Mouse (Mus musculus) layer of hippocampus, adult 2 months (tissue): ENCODE data around the gene Inpp5a. TPM values are rescaled to one million over a fixed set of nuclear protein-coding genes. Genes with fewer than 3 reads are reported as not detected.

Source experiments
- DNase-seq, 2 experiments: peaks; one replicate each; pipeline ENCODE4 v3.0.0; 2022; ENCODE audit warnings: low spot score in 2 of 2
- H3K27ac ChIP-seq: fragments of 200-600 bp; 2 replicates; pipeline ENCODE4 v1.8.1; 2022
- H3K4me3 ChIP-seq: fragments of 200-600 bp; 2 replicates; pipeline ENCODE4 v1.8.1; 2022; ENCODE audit warnings: mild to moderate bottlenecking
- CTCF ChIP-seq: fragments of 200-600 bp; conservative IDR thresholded peaks from 2 replicates; pipeline ENCODE4 v1.8.1; 2022; ENCODE audit warnings: antibody characterized with exemption, mild to moderate bottlenecking, moderate library complexity
- total RNA-seq, 2 experiments: library from RNA; stranded (reverse); gene quantifications; 2 replicates each; pipeline ENCODE4 v1.2.3; 2021

The Inpp5a gene
- total RNA-seq, 2 experiments from 2014 or later, result 39.2 to 41.1 TPM

DNA sequence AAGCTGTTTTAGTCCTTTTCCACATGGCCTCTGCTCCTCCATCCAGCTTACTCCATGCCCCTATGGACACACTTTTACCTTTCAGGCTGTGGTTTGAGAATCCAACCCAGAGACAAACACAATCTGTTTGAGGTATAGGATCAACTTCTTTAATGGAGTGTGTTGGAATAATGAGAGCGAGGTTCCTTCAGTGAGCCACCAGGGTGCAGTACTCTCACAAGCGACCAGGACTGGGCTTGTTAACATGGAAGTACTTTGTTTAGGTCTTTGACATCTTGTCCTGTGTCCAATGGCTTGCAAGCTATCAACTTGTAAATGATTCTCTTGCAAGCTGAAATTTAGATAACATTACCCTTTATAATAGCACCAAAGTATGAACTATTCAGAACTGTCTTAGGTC, 104.0 kb downstream of the Inpp5a start:
- TF ChIP-seq CTCF, result peak; percentile 76
- no peak for DNase-seq
- Histone ChIP-seq H3K4me3 (no peak overlapping the region), H3K27ac (no peak overlapping the region)

DNA sequence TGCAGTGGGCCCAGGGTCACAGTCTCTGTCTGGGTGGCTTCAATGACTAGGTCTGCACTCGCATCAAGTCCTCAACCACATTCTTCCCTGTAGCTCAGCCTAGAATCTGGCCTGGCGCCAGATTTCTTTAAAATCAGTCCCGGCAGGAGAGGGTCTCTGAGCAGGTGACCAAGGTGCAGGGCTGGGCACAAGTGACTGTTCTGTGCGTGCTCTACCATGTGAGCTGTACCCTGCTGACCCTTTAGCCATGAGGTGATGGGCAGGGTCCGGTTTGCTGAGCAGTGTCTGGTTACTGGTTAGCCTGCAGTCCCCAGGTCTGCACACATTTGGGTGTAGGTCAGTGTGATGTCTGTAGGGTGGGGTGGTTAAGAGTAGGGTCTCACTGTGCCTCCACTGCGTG, 106.9 kb downstream of the Inpp5a start:
- H3K27ac ChIP-seq, result no peak overlapping the region
- no peak for TF ChIP-seq CTCF
- DNase-seq, result no peak
- no peak overlapping the region for H3K4me3 ChIP-seq

DNA sequence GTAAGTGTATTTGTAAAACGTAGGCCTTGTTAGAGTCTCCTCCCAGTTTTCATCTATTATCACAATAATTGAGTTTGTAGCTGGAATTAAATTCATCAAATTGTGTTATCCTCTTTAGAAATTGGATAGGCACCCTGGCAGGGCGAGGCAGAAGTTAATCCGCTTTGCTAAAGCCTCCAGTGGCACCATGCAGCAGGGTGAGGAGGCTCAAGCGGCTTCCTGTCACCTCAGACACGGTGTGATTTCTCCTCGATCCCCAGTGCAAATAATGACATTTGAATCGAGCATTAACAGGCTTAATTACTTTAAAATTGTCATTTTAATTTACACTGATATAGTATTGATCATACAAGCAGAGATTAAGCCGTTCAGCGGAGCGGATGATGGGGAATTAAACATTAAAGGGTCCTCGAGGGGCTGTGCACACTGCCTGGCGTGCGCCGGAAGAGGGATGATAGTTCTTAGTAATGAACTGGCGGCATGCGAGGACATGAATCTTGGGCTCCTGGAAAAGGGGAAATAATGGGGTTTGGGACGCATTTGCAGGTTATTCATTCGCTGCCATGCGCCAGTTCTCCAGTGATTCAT, 109.2 kb downstream of the Inpp5a start:
- TF ChIP-seq CTCF, result no peak
- no peak overlapping the region for H3K4me3 ChIP-seq
- H3K27ac ChIP-seq, result no peak overlapping the region
- no peak for DNase-seq

DNA sequence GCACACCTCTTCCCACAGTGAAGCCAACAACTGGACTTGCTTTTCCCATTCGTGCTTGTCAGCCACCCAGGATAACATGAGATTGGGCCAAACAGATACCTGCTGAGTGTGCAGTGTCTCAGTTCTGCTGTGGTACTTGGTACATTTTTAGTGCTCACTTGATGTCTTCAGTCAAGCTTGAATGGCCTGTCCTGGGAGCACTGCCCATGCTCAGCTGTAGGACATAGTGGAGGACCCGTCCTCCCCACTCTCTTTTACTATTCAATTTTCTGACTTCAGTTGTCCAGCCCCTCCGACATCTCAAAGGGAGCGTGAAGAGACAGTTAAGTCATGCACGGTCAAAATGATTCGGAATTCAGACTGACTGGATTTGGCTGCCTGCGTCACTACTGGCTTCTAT, 115.2 kb downstream of the Inpp5a start:
- DNase-seq, result no peak
- no peak overlapping the region for H3K4me3 ChIP-seq
- TF ChIP-seq CTCF, result no peak

DNA sequence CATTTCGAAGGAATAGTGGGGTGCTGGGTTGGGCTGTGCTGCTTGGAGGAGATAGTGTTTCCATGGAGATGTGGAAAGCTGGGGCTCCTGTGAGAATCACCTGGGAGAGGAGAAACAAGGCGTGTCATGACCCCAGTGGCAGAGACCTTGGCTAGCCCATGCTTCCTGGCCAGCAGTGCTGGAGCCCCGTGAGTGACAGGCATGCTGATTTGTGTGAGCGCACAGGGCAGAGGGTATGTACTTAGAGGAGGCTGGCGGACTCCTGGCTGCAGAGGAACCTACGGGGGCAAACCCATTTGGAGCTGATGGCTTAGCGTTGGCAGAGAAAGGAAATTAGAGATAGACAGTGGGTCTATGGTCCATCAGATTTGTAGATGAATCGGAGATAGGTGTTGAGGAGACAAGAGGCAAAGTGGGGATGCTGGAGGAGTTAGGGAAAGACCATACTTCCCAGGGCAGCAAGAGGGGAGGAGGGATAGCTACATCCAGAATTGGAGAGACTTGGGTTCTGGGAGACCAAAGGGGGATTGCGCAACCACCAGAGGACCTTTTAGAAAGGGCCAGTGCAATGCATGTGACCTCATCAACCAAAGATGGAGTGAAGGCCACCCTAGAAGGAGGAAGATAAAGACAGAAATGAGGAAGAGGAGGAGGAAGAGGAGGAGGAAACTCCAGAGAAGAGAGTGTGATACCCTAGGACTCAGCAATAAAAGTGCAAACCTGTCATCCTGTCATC, 117.9 kb downstream of the Inpp5a start:
- no peak overlapping the region for H3K27ac ChIP-seq
- H3K4me3 ChIP-seq, result no peak overlapping the region
- no peak for DNase-seq
- TF ChIP-seq CTCF, result no peak

More for the DNA sequence above, 115.2 kb downstream of the Inpp5a start:
- no peak overlapping the region for H3K27ac ChIP-seq

DNA sequence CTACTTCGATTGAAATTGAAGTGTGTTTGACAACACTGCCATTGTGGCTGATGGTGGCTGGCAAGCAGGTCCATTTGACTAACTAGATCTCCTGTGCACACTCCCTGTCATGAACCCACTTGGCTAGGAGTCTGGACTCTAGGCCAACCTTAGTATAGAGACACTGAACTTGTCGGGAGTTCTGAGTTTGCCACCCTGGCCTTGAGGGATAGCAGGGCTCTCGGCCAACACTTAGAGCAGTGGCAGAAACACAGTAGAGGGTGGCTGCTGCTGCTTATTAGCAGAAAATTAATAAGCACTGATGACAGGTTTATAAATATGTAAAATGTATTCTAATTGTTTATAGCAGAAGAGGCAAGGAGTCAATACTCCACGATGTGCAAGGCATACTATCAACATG, 120.0 kb downstream of the Inpp5a start:
- DNase-seq, result no peak

DNA sequence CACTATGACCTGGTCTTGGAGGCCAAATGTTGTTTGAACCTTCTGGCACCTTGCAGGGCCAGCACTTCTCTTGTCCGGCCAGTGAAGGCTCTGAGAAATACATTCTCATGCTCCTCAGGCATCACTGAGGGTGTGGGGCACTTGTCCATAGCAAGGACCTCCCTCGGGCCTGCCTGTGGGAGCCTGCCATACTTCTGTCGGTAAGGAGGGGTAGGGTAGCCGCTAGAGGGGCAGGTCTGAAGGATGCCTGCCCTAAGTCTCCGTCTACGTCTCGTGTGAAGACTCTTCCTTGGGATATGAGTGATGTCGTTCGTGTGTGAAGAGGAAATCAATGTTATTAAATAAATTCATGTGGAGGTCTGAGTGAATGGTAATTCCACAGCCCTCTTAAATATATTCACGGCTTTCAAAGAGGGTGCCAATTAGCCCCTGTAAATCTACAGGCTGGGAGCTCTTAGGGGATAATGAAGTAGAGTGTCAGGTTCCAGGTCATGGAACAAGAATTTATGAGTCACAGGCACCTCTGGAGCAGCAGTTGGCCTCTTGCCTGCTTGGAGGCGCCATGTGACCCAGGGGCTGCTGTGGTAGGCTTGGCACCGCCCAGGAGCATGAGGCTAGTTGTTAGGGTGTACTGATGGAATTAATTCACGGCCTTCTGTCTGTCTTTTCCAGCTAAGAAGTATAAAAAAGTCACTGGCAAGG, 127.2 kb downstream of the Inpp5a start:
- no peak for DNase-seq
- no peak for TF ChIP-seq CTCF

More for the DNA sequence above, 120.0 kb downstream of the Inpp5a start:
- TF ChIP-seq CTCF, result no peak
- Histone ChIP-seq H3K27ac (no peak overlapping the region), H3K4me3 (no peak overlapping the region)

DNA sequence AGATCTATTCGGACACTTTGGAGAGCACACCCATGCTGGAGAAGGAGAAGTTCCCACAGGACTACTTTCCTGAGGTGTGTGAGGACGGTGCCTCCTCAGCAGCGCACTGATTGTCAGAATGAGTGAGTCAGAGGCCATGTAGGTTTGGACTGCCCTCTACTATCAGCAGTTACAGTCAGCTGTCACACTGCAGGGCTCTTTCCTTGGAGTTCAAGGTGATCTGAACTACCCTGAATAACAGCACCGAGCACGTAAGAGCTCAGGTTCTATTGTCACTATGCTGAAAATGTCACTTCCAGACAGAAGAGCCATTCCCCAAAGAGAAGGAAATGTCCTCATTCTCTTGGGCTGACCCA, 127.7 kb downstream of the Inpp5a start:
- no peak for DNase-seq
- Histone ChIP-seq H3K27ac (no peak overlapping the region), H3K4me3 (no peak overlapping the region)
- TF ChIP-seq CTCF, result no peak

More for the DNA sequence above, 127.2 kb downstream of the Inpp5a start:
- Histone ChIP-seq H3K4me3 (no peak overlapping the region), H3K27ac (no peak overlapping the region)

DNA sequence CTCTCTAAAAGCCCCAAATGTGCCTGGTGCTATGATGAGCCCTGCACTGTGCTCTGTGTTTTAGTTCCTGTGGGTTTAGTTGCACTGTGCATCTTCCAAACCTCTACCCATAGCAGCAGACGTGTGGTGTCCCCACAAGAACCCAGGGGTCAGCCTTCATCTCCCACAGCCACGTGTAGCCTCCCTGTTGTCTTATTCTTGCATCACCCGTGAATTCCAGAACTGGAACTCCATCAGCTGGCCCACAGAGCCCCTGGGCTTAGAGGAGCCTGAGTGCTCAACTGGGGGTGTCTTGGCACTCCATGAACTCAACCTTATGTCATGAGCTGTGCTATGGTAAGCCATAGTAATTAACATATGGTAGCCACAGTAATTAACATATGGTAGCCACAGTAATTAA, 129.4 kb downstream of the Inpp5a start:
- no peak overlapping the region for H3K4me3 ChIP-seq
- no peak for TF ChIP-seq CTCF
- H3K27ac ChIP-seq, result no peak overlapping the region
- no peak for DNase-seq

DNA sequence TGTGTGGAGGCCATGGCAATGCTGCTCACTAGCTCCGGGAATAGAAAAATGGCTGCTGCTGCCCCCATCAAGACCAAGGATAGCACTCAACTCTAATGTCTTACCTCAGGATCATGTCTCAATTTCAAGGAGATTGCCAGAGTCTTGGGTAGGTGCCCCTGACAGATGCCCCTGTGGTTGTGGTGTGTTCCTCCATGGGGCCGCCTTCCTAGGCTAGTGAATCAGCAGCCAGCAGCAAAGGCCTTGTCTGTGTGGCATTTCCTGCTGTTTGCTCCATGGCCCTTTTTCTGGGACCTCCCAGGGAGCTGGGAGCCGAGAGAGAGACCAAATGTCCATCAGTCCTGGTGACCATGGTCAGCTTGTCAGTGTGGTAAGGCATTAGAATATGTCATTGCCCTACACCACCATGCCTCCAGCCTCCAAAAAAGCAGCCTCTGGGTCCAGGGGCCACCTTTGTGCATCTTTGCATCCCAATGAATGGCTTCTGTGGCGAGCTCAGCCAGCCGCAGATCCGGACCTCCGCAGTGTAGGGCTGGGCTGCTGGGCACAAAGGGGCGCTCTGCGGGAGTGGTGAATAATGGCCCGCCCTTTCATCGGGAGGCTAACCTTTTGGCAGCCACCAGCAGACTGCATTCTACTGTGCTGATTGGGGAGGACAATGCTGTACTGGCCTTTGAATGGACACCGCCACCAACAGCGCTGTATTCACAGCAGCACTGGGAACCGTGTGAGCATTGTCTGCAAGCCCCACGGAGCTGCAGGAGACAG, 139.6 kb downstream of the Inpp5a start:
- DNase-seq, result peak in 1 of 2 experiments; percentile 13
- TF ChIP-seq CTCF, result no peak
- Histone ChIP-seq H3K27ac (no peak overlapping the region), H3K4me3 (no peak overlapping the region)

DNA sequence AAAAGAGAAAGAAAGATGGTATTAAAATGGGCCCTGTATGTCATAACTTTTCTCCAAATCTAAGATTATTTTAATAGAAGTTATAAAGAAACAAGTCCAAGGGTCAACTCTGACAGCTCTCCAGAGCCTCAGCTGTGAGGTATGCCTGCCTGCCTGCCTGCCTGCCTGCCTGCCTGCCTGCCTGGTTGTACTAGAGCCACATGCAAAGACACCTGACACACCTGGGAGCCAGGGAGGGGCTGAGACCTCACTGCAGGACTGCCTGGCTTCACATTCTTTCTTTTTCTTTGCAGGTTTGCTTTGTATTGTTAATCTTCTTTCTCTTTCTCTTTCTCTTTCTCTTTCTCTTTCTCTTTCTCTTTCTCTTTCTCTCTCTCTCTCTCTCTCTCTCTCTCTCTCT, 140.3 kb downstream of the Inpp5a start:
- TF ChIP-seq CTCF, result no peak

DNA sequence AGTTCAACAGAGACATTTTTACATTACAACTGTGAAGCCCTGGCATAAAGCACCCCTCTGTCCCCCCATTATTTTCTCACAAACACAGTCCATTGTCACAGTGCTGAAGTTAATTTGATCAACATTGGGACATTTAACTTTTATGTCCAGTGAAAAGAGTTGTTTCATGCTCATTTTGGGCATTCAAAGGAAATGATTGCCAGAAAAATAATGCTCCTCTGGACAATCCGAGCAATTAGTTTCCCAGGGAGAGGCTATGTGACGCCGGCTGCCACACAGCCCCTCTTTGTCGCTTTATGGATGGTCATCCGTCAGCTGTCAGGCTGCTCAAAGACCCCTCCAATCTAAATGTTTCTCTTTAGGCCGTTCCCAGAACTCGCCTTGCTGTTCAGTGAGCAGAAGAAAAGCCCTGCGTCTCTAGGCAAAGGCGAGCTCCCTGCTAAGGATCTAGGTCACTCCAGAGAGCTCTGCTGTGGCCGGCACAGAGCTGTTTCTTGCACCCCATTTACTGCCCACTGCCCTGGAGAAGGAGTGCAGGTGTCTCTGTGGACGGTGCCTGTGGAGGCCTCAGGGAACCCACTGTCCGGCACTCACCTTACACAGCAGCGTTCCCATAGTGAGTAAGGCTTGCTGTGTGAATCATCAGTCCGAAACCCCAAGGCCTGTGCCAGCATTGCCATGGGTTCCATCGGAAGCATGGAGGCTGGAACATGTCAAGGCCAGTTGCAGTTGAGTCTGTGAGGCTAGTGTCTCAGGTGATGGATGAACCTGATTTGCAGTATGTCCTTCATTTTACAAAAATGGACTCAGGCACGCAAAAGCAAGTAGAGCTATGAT, 141.9 kb downstream of the Inpp5a start:
- Histone ChIP-seq H3K4me3 (no peak overlapping the region), H3K27ac (peak overlapping the region; percentile 47; the same call in 1 of the 2 replicates)
- TF ChIP-seq CTCF, result no peak
- peak in 1 of 2 experiments; percentile 17 for DNase-seq

More for the DNA sequence above, 140.3 kb downstream of the Inpp5a start:
- Histone ChIP-seq H3K27ac (no peak overlapping the region), H3K4me3 (no peak overlapping the region)
- no peak for DNase-seq
